Comparison of ENCODE assay signal across 12 mouse cellular contexts in genomic region chr4:147879456-147879855, GRCm38 (mm10).
"Had no signal": no experiment of that assay in that cellular context is flagged by ENCODE, and none has a peak within 500 bp of the region (broad histone marks: within the 10 kb centered on the region; RNA-seq: fewer than 3 reads in every experiment).

No protein-coding gene starts in this region.

- H3K9me3 ChIP-seq: limb, embryonic 15.5 days; liver, embryonic 12.5 days; midbrain, embryonic 10.5 days; neural tube, embryonic 15.5 days had no signal

- H3K27me3 ChIP-seq: limb, embryonic 15.5 days; liver, embryonic 12.5 days; neural tube, embryonic 15.5 days had no signal

- H3K4me3 ChIP-seq: limb, embryonic 15.5 days; liver, embryonic 12.5 days; midbrain, embryonic 10.5 days; myocyte; neural tube, embryonic 15.5 days had no signal

- H3K4me1 ChIP-seq: limb, embryonic 15.5 days; neural tube, embryonic 15.5 days had no signal

- H3K27ac ChIP-seq: limb, embryonic 15.5 days; liver, embryonic 12.5 days; midbrain, embryonic 10.5 days; neural tube, embryonic 15.5 days had no signal

- DNase-seq: lung, embryonic 14.5 days; lung, postnatal 10 days; lung, postnatal 4 days; midbrain, embryonic 14.5 days; right cerebral cortex, adult 18-20 months; right cerebral cortex, postnatal 25 days; thymus, postnatal 4 days had no signal

- H3K4me2 ChIP-seq: limb, embryonic 15.5 days; liver, embryonic 12.5 days; lung, embryonic 14.5 days; neural tube, embryonic 15.5 days had no signal

- H3K9ac ChIP-seq: limb, embryonic 15.5 days; liver, embryonic 12.5 days; lung, embryonic 14.5 days; neural tube, embryonic 15.5 days had no signal
